Mouse (Mus musculus) hindbrain, embryonic 14.5 days (tissue): Measurements from ENCODE around the gene Add3. TPM values are rescaled to one million over a fixed set of nuclear protein-coding genes. Genes with fewer than 3 reads are reported as not detected.
A peak's percentile ranks its signal among the peaks of the same experiment; 100 is the strongest.

Source experiments
- ATAC-seq: fragments of 200-750 bp; cut with Nextera tagmentation; 2 replicates; pipeline ENCODE4 v1.8.0; 2017; ENCODE audit warnings: moderate number of reproducible peaks, mild to moderate bottlenecking, moderate TSS enrichment, moderate library complexity; ENCODE audit not compliant: low FRiP score
- DNase-seq: peaks from one replicate; pipeline ENCODE4 v3.0.0-alpha.2; 2015; ENCODE audit warnings: low spot score
- H3K27ac ChIP-seq: fragments of 300-500 bp; sonication (generic); 2 replicates; pipeline ENCODE4 v1.5.1; 2014; ENCODE audit warnings: mild to moderate bottlenecking, moderate library complexity
- H3K27me3 ChIP-seq: fragments of 300-500 bp; sonication (generic); 2 replicates; pipeline ENCODE4 v1.6.1; 2014; ENCODE audit warnings: mild to moderate bottlenecking, low read length, mixed read lengths; ENCODE audit not compliant: control insufficient read depth, insufficient read depth
- H3K36me3 ChIP-seq: fragments of 300-500 bp; sonication (generic); replicated peaks from 2 replicates; pipeline ENCODE4 v1.6.1; 2014; ENCODE audit not compliant: control insufficient read depth, insufficient read depth
- H3K4me1 ChIP-seq: fragments of 300-500 bp; sonication (generic); replicated peaks from 2 replicates; pipeline ENCODE4 v1.6.1; 2014; ENCODE audit warnings: antibody characterized with exemption, low read length, mixed read lengths; ENCODE audit not compliant: control insufficient read depth, insufficient read depth
- H3K4me2 ChIP-seq: fragments of 300-500 bp; sonication (generic); replicated peaks from 2 replicates; pipeline ENCODE4 v1.6.1; 2014; ENCODE audit warnings: mild to moderate bottlenecking, moderate library complexity
- H3K4me3 ChIP-seq: fragments of 300-500 bp; sonication (generic); replicated peaks from 2 replicates; pipeline ENCODE4 v1.5.1; 2014; ENCODE audit warnings: mild to moderate bottlenecking, low read length
- H3K9ac ChIP-seq: fragments of 300-500 bp; sonication (generic); 2 replicates; pipeline ENCODE4 v1.6.1; 2014
- H3K9me3 ChIP-seq: fragments of 300-500 bp; sonication (generic); 2 replicates; pipeline ENCODE4 v1.6.1; 2016; ENCODE audit warnings: low read length; ENCODE audit not compliant: control insufficient read depth
- WGBS: fragments of 180-500 bp; shearing (Covaris S2); extraction: QIAGEN DNeasy Blood & Tissue Kit; methylation state at CpG from one replicate; pipeline ENCODE4 v1.1.7; 2014; 5-methylcytosine and 5-hydroxymethylcytosine counted together
- polyA plus RNA-seq: library from polyadenylated mRNA; unstranded; fragments of >200 nt; fragmentation: Nextera tagmentation; extraction: Ambion mirVana; gene quantifications from 2 replicates; pipeline ENCODE4 v1.2.1, GENCODE M21; 2014

The Add3 gene
- polyA plus RNA-seq, 1 experiment from 2014 or later = 43.4 TPM

GRCm38 (mm10) chr19:53156361-53156760 is 16.1 kb downstream of the Add3 start:
- DNase-seq (no peak), ATAC-seq (no peak)
- Histone ChIP-seq H3K9me3 (no peaks in the 10 kb centered on the region), H3K4me3 (no peak overlapping the region), H3K27ac (no peak overlapping the region), H3K36me3 (no peaks in the 10 kb centered on the region), H3K4me2 (no peak overlapping the region), H3K9ac (no peak overlapping the region), H3K4me1 (no peaks in the 10 kb centered on the region), H3K27me3 (no peaks in the 10 kb centered on the region)
- WGBS = 95% methylated on average over 3 of the region's 3 CpGs

GRCm38 (mm10) chr19:53157176-53157575 is 16.9 kb downstream of the Add3 start:
- no peak for DNase-seq
- H3K4me3 ChIP-seq = no peak overlapping the region
- H3K27me3 ChIP-seq = no peaks in the 10 kb centered on the region
- no peak overlapping the region for H3K27ac ChIP-seq
- no peaks in the 10 kb centered on the region for H3K4me1 ChIP-seq
- no peak overlapping the region for H3K4me2 ChIP-seq
- no peak for ATAC-seq
- WGBS = 90% methylated on average over 5 of the region's 5 CpGs
- no peaks in the 10 kb centered on the region for H3K9me3 ChIP-seq
- no peak overlapping the region for H3K9ac ChIP-seq
- no peaks in the 10 kb centered on the region for H3K36me3 ChIP-seq

DNA sequence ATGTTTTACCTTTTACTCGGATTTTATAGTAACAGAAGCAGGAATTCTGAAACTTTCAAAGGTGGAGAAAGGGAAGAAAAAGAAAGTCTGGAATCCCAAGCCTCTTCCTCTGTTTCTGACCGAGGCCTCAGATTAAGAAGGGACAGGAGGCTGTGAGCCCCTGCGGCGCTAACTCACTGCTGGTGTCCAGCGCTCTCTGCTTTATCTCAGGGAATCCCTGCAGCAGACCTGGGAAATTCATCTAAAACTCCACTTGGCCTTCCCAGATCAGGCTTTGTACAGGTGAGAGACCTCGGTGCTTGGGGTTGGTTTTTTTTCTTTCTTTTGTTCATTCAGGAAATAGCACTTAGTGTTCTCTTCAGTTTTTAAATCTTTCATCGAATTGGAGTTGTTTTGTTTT is 19.1 kb downstream of the Add3 start:
- Histone ChIP-seq H3K36me3 (no peaks in the 10 kb centered on the region), H3K4me3 (no peak overlapping the region), H3K27ac (no peak overlapping the region), H3K9ac (no peak overlapping the region), H3K9me3 (no peaks in the 10 kb centered on the region), H3K4me1 (no peaks in the 10 kb centered on the region), H3K4me2 (no peak overlapping the region), H3K27me3 (no peaks in the 10 kb centered on the region)
- no peak for DNase-seq
- WGBS = 50% methylated on average over 7 of the region's 7 CpGs
- ATAC-seq = no peak

- WGBS = 92% methylated on average over 6 of the region's 6 CpGs
- Histone ChIP-seq H3K9me3 (no peaks in the 10 kb centered on the region), H3K27ac (no peak overlapping the region), H3K9ac (no peak overlapping the region), H3K27me3 (no peaks in the 10 kb centered on the region), H3K4me3 (no peak overlapping the region), H3K4me2 (no peak overlapping the region), H3K4me1 (no peaks in the 10 kb centered on the region; the same call in 1 of the 2 replicates), H3K36me3 (no peaks in the 10 kb centered on the region)
- no peak for DNase-seq
- ATAC-seq = no peak
Measured at GRCm38 (mm10) chr19:53162927-53163326, 22.7 kb downstream of the Add3 start.

DNA sequence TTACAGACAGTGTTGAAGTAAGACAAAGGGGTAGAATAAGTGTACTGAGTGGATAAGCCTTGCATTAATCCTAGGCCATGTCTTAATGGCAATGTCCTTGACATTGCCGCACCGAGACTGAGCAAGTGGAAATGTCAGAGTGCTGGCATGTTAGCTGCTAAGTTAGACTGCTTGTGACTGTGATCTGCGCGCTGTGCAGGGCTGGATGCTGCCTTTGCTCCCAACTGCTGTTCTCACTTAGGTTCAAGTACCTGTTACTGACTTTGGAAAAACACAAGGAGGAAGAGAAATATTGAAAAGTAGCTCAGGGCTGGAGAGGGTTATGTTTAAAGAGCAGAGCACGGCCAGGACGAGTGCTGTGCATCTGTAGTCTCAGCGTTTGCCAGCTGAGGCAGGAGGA is 24.4 kb downstream of the Add3 start:
- Histone ChIP-seq H3K4me3 (no peak overlapping the region), H3K36me3 (no peaks in the 10 kb centered on the region), H3K27ac (no peak overlapping the region), H3K4me2 (no peak overlapping the region), H3K9ac (no peak overlapping the region), H3K9me3 (no peaks in the 10 kb centered on the region), H3K27me3 (no peaks in the 10 kb centered on the region), H3K4me1 (no peaks in the 10 kb centered on the region; the same call in 1 of the 2 replicates)
- DNase-seq (no peak), ATAC-seq (no peak)
- 92% methylated on average over 7 of the region's 7 CpGs for WGBS

- Histone ChIP-seq H3K9me3 (no peaks in the 10 kb centered on the region), H3K36me3 (no peaks in the 10 kb centered on the region), H3K4me2 (no peak overlapping the region), H3K4me1 (no peaks in the 10 kb centered on the region; the same call in 1 of the 2 replicates), H3K27ac (no peak overlapping the region), H3K4me3 (no peak overlapping the region), H3K9ac (no peak overlapping the region), H3K27me3 (no peaks in the 10 kb centered on the region)
- DNase-seq (peak; percentile 44), ATAC-seq (no peak)
- 35% methylated on average over 4 of the region's 4 CpGs for WGBS
Measured at GRCm38 (mm10) chr19:53165305-53166240, 25.3 kb downstream of the Add3 start.

DNA sequence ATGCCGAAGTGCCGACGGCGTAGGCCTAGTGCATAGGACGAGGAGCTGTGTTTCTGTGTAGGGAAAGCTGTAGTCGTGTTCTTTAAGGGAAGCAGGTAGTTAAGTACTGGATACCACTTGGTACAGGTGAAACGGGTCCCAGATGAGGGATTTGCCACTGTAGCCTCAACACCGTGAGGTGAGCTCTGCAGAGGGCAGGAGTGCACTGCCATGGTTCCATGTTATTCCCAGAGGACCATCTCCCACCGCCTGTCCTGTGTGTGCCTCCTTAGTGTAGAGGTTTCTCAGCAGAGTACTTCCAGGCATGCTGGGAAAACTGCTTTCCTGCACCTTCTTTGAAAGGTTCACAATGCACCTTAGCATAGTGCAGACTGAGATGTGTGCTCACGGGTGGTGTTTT is 26.1 kb downstream of the Add3 start:
- Histone ChIP-seq H3K9me3 (no peaks in the 10 kb centered on the region), H3K4me3 (no peak overlapping the region), H3K4me2 (no peak overlapping the region), H3K27me3 (no peaks in the 10 kb centered on the region), H3K9ac (no peak overlapping the region), H3K27ac (no peak overlapping the region), H3K4me1 (no peaks in the 10 kb centered on the region; the same call in 1 of the 2 replicates), H3K36me3 (no peaks in the 10 kb centered on the region)
- no peak for DNase-seq
- 90% methylated on average over 10 of the region's 10 CpGs for WGBS
- ATAC-seq = no peak

DNA sequence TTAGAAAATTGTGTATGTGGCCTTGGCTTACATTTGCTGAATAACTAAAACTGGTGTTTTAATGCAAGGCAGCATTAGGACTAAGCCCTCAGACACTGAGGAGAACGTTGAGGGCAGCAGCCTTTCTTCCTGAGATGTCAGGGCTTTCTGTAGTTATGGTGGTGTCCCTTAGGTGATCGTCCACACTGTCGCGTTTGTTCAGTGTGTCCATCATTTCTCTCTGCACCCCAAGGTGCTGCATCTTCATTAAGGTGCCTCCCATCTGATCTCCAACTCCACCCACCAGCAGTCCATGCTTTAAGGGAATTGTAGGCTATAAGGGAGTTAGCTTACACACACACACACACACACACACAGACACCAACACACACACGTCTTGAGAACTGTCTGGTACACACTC is 28.3 kb downstream of the Add3 start:
- Histone ChIP-seq H3K27ac (no peak overlapping the region), H3K4me2 (no peak overlapping the region), H3K4me1 (no peaks in the 10 kb centered on the region; the same call in 1 of the 2 replicates), H3K9me3 (no peaks in the 10 kb centered on the region), H3K9ac (no peak overlapping the region), H3K27me3 (no peaks in the 10 kb centered on the region), H3K4me3 (no peak overlapping the region), H3K36me3 (no peaks in the 10 kb centered on the region)
- 75% methylated on average over 5 of the region's 5 CpGs for WGBS
- ATAC-seq (no peak), DNase-seq (no peak)

DNA sequence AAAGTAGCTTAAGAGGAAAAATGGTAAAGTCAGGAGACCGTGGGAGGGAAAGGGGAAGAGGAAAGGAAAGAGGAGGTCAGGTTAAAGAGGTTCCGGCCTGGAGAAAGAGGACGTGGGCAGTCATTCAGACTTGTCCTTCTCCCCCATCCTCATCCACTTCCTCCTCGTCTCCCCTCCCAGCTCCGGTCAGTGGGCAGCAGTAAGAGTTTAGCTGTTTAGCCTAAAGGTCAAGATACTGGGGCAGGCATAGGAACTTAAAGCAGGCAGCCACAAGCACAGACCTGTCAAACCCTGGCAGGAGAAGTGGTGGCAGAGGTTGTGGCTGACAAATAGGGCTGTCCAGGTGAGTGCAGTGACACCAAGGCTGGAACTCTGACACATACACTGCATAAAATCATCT is 30.4 kb downstream of the Add3 start:
- H3K27ac ChIP-seq = no peak overlapping the region

More for the DNA sequence above, 30.4 kb downstream of the Add3 start:
- no peak overlapping the region for H3K4me3 ChIP-seq
- 89% methylated on average over 5 of the region's 5 CpGs for WGBS
- no peak for DNase-seq
- no peak overlapping the region for H3K4me2 ChIP-seq
- ATAC-seq = no peak
- no peaks in the 10 kb centered on the region for H3K36me3 ChIP-seq
- no peaks in the 10 kb centered on the region for H3K9me3 ChIP-seq
- no peaks in the 10 kb centered on the region for H3K27me3 ChIP-seq
- no peaks in the 10 kb centered on the region for H3K4me1 ChIP-seq
- H3K9ac ChIP-seq = no peak overlapping the region
